Mouse (Mus musculus) c-Kit-positive CD71-negative TER-119-negative erythroid progenitor cells, embryonic 14.5 days (primary cell): ENCODE measurements around the gene Ly6f.

Experiments used
- DNase-seq: peaks from one replicate; pipeline ENCODE4 v3.0.0-alpha.2; 2013; ENCODE audit warnings: low read depth

Gene Ly6f

GRCm38 (mm10) chr15:75318584-75318983 lies 50.4 kb downstream of the Ly6f start:
- no peak for DNase-seq

- DNase-seq: no peak
These were observed 51.9 kb downstream of the Ly6f start for GRCm38 (mm10) chr15:75320104-75320503.
